Mouse (Mus musculus) lung, embryonic 14.5 days (tissue): ENCODE measurements at regions not wholly inside any gene's neighbourhood (a gene's known extent, or its start where the extent isn't known, plus 50 kb on each side); places are given as distances from the start of the nearest gene placed in this dataset.
"Not testable (repeated sequence)": the region's sequence is repeated elsewhere in the genome, so short reads cannot be mapped to it uniquely, and the experiment has no call there.

ENCODE experiments used
- ATAC-seq: fragments of 200-750 bp; cut with Nextera tagmentation; 2 replicates; pipeline ENCODE4 v1.8.0; 2017; ENCODE audit warnings: mild to moderate bottlenecking, moderate TSS enrichment, moderate library complexity; ENCODE audit not compliant: insufficient read depth
- DNase-seq: peaks from one replicate; pipeline ENCODE4 v3.0.0-alpha.2; 2015
- H3K27ac ChIP-seq: fragments of 300-500 bp; sonication (generic); 2 replicates; pipeline ENCODE4 v1.5.1; 2014; ENCODE audit warnings: low read depth, mild to moderate bottlenecking, moderate library complexity
- H3K27me3 ChIP-seq: fragments of 300-500 bp; sonication (generic); 2 replicates; pipeline ENCODE4 v1.6.1; 2014; ENCODE audit warnings: low read length, control low read depth; ENCODE audit not compliant: insufficient read depth
- H3K36me3 ChIP-seq: fragments of 300-500 bp; sonication (generic); 2 replicates; pipeline ENCODE4 v1.6.1; 2014; ENCODE audit warnings: control low read depth; ENCODE audit not compliant: insufficient read depth
- H3K4me1 ChIP-seq: fragments of 300-500 bp; sonication (generic); 2 replicates; pipeline ENCODE4 v1.6.1; 2014; ENCODE audit warnings: antibody characterized with exemption, control low read depth; ENCODE audit not compliant: insufficient read depth
- H3K4me2 ChIP-seq: fragments of 300-500 bp; sonication (generic); 2 replicates; pipeline ENCODE4 v1.6.1; 2014; ENCODE audit warnings: mild to moderate bottlenecking
- H3K4me3 ChIP-seq: fragments of 300-500 bp; sonication (generic); 2 replicates; pipeline ENCODE4 v1.5.1; 2014; ENCODE audit warnings: low read depth, low read length
- H3K9ac ChIP-seq: fragments of 300-500 bp; sonication (generic); 2 replicates; pipeline ENCODE4 v1.6.1; 2014
- H3K9me3 ChIP-seq: fragments of 300-500 bp; sonication (generic); 2 replicates; pipeline ENCODE4 v1.6.1; 2016; ENCODE audit warnings: low read depth, low read length, control low read depth
- CTCF ChIP-seq: IDR thresholded peaks from 2 replicates; pipeline ENCODE4 v1.5.1; 2016; ENCODE audit warnings: antibody characterized with exemption, low read depth
- WGBS: fragments of 180-500 bp; shearing (Covaris S2); extraction: QIAGEN DNeasy Blood & Tissue Kit; methylation state at CpG from one replicate; pipeline ENCODE4 v1.1.7; 2014; 5-methylcytosine and 5-hydroxymethylcytosine counted together

GRCm38 (mm10) chr17:81261957-81262356 is 179.6 kb upstream of the Gm11096 start:
- H3K9me3 ChIP-seq, result no peaks in the 10 kb centered on the region
- H3K4me3 ChIP-seq, result no peak overlapping the region
- H3K9ac ChIP-seq, result no peak overlapping the region
- 45% methylated on average over 1 of the region's 1 CpGs for WGBS
- TF ChIP-seq CTCF, result no peak
- ATAC-seq (no peak), DNase-seq (peak; percentile 68)
- no peak overlapping the region for H3K4me2 ChIP-seq
- no peaks in the 10 kb centered on the region for H3K36me3 ChIP-seq
- no peak overlapping the region for H3K27ac ChIP-seq
- H3K27me3 ChIP-seq, result no peaks in the 10 kb centered on the region
- H3K4me1 ChIP-seq, result no peaks in the 10 kb centered on the region

DNA sequence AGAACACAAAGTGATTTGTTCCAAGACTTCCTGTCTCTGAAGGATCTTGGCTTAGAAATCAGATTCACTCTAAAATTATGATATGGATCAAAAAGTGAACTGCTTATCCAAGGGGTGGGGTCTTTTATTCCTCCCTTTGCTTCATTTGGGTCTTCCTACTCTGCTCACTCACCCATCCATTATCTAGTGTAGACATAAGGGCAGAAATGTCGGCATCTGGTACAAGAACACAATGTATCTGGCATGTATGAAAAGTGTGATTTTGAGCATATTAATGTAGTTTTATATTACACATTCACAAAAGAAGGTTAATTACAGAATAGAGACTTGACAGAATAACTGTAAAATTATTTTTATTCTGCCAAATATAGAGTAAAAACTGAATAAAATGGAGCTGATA is 181.5 kb upstream of the Gm11096 start:
- TF ChIP-seq CTCF, result no peak
- 94% methylated on average over 1 of the region's 1 CpGs for WGBS
- no peak for ATAC-seq
- Histone ChIP-seq H3K4me3 (no peak overlapping the region), H3K9ac (no peak overlapping the region), H3K4me2 (no peak overlapping the region), H3K9me3 (no peaks in the 10 kb centered on the region), H3K27me3 (no peaks in the 10 kb centered on the region), H3K36me3 (no peaks in the 10 kb centered on the region), H3K4me1 (no peaks in the 10 kb centered on the region), H3K27ac (no peak overlapping the region)
- no peak for DNase-seq

GRCm38 (mm10) chr17:81256106-81256505 is 185.5 kb upstream of the Gm11096 start:
- ATAC-seq (no peak), DNase-seq (no peak)
- Histone ChIP-seq H3K9ac (no peak overlapping the region), H3K9me3 (no peaks in the 10 kb centered on the region), H3K4me3 (no peak overlapping the region), H3K36me3 (no peaks in the 10 kb centered on the region), H3K27ac (no peak overlapping the region), H3K4me1 (no peaks in the 10 kb centered on the region), H3K4me2 (no peak overlapping the region), H3K27me3 (no peaks in the 10 kb centered on the region)
- no peak for TF ChIP-seq CTCF
- 70% methylated on average over 3 of the region's 3 CpGs for WGBS

GRCm38 (mm10) chr17:81250748-81251147 is 185.9 kb upstream of the Thumpd2 start:
- ATAC-seq (no peak), DNase-seq (no peak)
- H3K9me3 ChIP-seq, result no peaks in the 10 kb centered on the region
- no peak overlapping the region for H3K27ac ChIP-seq
- WGBS, result 51% methylated on average over 3 of the region's 3 CpGs
- no peak overlapping the region for H3K9ac ChIP-seq
- H3K4me3 ChIP-seq, result no peak overlapping the region
- H3K27me3 ChIP-seq, result no peaks in the 10 kb centered on the region
- H3K36me3 ChIP-seq, result no peaks in the 10 kb centered on the region
- H3K4me1 ChIP-seq, result no peaks in the 10 kb centered on the region
- no peak for TF ChIP-seq CTCF
- H3K4me2 ChIP-seq, result no peak overlapping the region

GRCm38 (mm10) chr17:81246156-81246555 is 181.3 kb upstream of the Thumpd2 start:
- no peak overlapping the region for H3K9ac ChIP-seq
- H3K4me2 ChIP-seq, result no peak overlapping the region
- H3K9me3 ChIP-seq, result no peaks in the 10 kb centered on the region
- H3K36me3 ChIP-seq, result no peaks in the 10 kb centered on the region
- no peak for TF ChIP-seq CTCF
- no peak overlapping the region for H3K27ac ChIP-seq
- ATAC-seq (no peak), DNase-seq (no peak)
- no peaks in the 10 kb centered on the region for H3K27me3 ChIP-seq
- no peak overlapping the region for H3K4me3 ChIP-seq
- H3K4me1 ChIP-seq, result no peaks in the 10 kb centered on the region
- 83% methylated on average over 6 of the region's 6 CpGs for WGBS

DNA sequence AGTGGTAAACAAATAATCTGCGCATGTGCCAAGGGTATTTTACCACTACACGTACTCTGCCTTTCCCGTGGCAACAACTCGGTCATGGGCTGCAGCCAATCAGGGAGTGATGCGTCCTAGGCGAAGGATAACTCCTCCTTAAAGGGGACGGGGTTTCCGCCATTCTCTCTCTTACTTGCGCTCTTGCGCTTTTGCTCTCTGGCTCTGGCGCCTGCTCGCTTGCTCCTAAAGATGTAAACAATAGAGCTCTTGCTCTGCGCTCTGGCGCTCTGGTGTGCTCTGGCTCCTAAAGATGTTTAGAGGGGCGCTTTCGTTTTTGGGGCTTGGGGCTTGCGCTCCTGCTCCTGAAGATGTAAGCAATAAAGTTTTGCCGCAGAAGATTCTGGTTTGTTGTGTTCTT is 166.9 kb upstream of the Thumpd2 start:
- H3K9me3 ChIP-seq, H3K27me3 ChIP-seq, ATAC-seq, H3K9ac ChIP-seq, H3K4me3 ChIP-seq, H3K27ac ChIP-seq, H3K4me2 ChIP-seq, H3K4me1 ChIP-seq, DNase-seq, H3K36me3 ChIP-seq: not testable (repeated sequence)
- 96% methylated on average over 10 of the region's 18 CpGs for WGBS

GRCm38 (mm10) chr17:81225281-81225680 is 160.4 kb upstream of the Thumpd2 start:
- DNase-seq (no peak), ATAC-seq (no peak)
- no peak overlapping the region for H3K9ac ChIP-seq
- H3K4me2 ChIP-seq, result no peak overlapping the region
- H3K4me1 ChIP-seq, result no peaks in the 10 kb centered on the region
- no peak for TF ChIP-seq CTCF
- no peak overlapping the region for H3K4me3 ChIP-seq
- H3K36me3 ChIP-seq, result no peaks in the 10 kb centered on the region
- H3K27me3 ChIP-seq, result no peaks in the 10 kb centered on the region
- H3K27ac ChIP-seq, result no peak overlapping the region
- no peaks in the 10 kb centered on the region for H3K9me3 ChIP-seq

- TF ChIP-seq CTCF, result no peak
- H3K9ac ChIP-seq, result no peak overlapping the region
- H3K27ac ChIP-seq, result no peak overlapping the region
- no peaks in the 10 kb centered on the region for H3K36me3 ChIP-seq
- no peak overlapping the region for H3K4me3 ChIP-seq
- DNase-seq (no peak), ATAC-seq (no peak)
- H3K4me1 ChIP-seq, result no peaks in the 10 kb centered on the region
- no peak overlapping the region for H3K4me2 ChIP-seq
- 79% methylated on average over 3 of the region's 3 CpGs for WGBS
- no peaks in the 10 kb centered on the region for H3K9me3 ChIP-seq
- no peaks in the 10 kb centered on the region for H3K27me3 ChIP-seq
Measured at GRCm38 (mm10) chr17:81221436-81221835, 156.6 kb upstream of the Thumpd2 start.
